Mouse (Mus musculus) embryonic facial prominence, embryonic 10.5 days (tissue): Measurements from ENCODE around the gene Fads6. TPM values are rescaled to one million over a fixed set of nuclear protein-coding genes. Genes with fewer than 3 reads are reported as not detected.

Experiments used
- DNase-seq: peaks from one replicate; pipeline ENCODE4 v3.0.0-alpha.2; 2017; ENCODE audit warnings: low spot score
- H3K27ac ChIP-seq: fragments of 300-500 bp; sonication (generic); replicated peaks from 2 replicates; pipeline ENCODE4 v1.5.1; 2016; ENCODE audit warnings: mild to moderate bottlenecking
- H3K27me3 ChIP-seq: fragments of 300-500 bp; sonication (generic); replicated peaks from 2 replicates; pipeline ENCODE4 v1.6.1; 2016; ENCODE audit warnings: low read depth, mild to moderate bottlenecking; ENCODE audit not compliant: poor library complexity, severe bottlenecking
- H3K36me3 ChIP-seq: fragments of 300-500 bp; sonication (generic); replicated peaks from 2 replicates; pipeline ENCODE4 v1.6.1; 2016; ENCODE audit warnings: mild to moderate bottlenecking, moderate library complexity
- H3K4me1 ChIP-seq: fragments of 300-500 bp; sonication (generic); 2 replicates; pipeline ENCODE4 v1.6.1; 2016
- H3K4me3 ChIP-seq: fragments of 300-500 bp; sonication (generic); 2 replicates; pipeline ENCODE4 v1.5.1; 2016; ENCODE audit warnings: mild to moderate bottlenecking, moderate library complexity
- H3K9me3 ChIP-seq: fragments of 300-500 bp; sonication (generic); 2 replicates; pipeline ENCODE4 v1.6.1; 2016; ENCODE audit warnings: mild to moderate bottlenecking
- WGBS: fragments of 180-500 bp; shearing (Covaris S2); methylation state at CpG from one replicate; pipeline ENCODE4 v1.1.7; 2016; 5-methylcytosine and 5-hydroxymethylcytosine counted together
- polyA plus RNA-seq: library from polyadenylated mRNA; unstranded; fragments of >200 nt; fragmentation: Nextera tagmentation; extraction: Ambion mirVana; gene quantifications from 2 replicates; pipeline ENCODE4 v1.2.1, GENCODE M21; 2016

Fads6 gene
- 0.27 and 0.62 TPM in 2 replicates for polyA plus RNA-seq

DNA sequence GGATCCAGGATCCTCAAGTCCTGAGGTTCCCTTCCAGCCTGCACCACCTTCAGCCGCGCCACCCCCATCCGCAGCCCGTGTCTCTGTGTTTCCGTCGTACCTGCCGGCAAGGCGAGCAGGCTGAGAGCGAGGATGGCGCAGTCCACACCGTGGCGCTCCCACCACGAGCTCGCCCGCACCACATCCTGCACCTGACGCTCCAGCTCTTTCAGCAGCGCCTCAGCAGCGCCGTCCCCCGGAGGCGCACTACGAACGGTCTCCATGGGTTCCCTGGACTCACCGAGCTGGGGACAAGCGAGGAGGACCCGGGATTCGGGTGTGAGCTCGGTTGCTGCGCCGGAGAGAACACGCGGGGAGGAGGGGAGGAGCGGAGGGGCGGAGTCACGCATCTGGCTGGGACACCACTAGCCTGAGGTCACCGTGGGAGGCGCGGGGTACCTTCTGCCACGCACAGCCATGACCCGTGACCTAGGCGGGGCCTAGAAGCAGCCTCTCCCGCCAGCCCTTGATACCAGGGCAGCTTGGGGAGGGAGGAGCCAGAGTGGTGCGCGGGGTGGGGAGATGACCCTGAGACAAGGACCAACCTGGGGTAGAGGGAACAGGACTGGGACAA lies at the start of gene Fads6:
Fads6 (minus strand) TSS at position 450 of the 613 bp plus-strand sequence.
- DNase-seq: peak; percentile 65
- Histone ChIP-seq H3K9me3 (0 out of 2 replicates have a peak, but pooled peaks cover 3% of the 10 kb centered on the region), H3K4me3 (peak within 1 kb of the TSS; percentile 64), H3K27me3 (peaks cover 49% of the 10 kb centered on the region), H3K4me1 (peaks cover 25% of the 10 kb centered on the region), H3K36me3 (no peaks in the 10 kb centered on the region), H3K27ac (peak within 1 kb of the TSS; percentile 70)
- under 1% methylated on average over 44 of the region's 44 CpGs for WGBS

DNA sequence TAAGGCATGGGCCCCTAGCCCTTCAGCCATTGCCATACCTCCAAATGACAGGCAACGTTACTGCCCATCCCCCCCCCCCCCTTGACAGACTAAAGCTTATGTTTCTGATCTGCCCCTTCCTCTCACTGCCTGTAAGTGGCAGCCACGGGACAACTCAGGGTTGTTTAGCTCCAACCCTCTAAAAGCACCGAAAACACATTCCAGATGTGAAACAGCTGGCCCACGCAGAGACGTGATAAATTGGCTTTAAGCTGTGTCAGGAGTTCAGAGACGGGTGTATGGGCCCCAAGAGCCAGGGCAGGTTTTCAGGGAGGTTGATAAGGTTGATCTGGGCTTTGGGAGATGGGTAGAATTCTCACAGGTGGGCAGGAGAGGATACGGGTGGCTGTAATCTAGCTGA lies 48.1 kb upstream of the Fads6 start:
- peak; percentile 77 for DNase-seq
- WGBS: 23% methylated on average over 7 of the region's 7 CpGs
- H3K27me3 ChIP-seq: peaks cover 92% of the 10 kb centered on the region

DNA sequence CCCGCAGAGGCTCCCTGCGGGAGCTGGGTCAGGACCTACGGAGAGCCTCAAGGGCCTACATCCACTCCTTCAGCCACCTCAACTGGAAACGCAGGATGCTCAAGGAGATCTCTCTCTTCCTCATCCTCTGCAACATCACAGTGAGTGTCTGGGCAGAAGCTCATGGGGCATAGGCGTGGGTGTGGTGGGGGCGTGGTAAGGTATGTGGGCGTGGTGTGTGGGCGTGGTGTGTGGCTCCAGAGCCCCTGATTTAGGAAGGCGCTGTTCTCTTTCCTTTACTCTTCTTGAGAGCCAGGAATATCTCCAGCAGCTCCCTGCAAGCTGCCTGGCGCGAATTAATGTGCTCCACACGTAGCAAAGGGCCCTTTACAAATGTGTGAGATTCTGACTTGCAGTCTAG lies 47.5 kb upstream of the Fads6 start:
- Histone ChIP-seq H3K4me1 (peaks cover 38% of the 10 kb centered on the region), H3K27ac (no peak overlapping the region), H3K36me3 (no peaks in the 10 kb centered on the region), H3K27me3 (peaks cover 93% of the 10 kb centered on the region), H3K4me3 (0 out of 2 replicates have a peak overlapping the region, but pooled peaks have one; percentile 8), H3K9me3 (no peaks in the 10 kb centered on the region)
- WGBS: 10% methylated on average over 12 of the region's 12 CpGs
- DNase-seq: peak; percentile 37

More for the DNA sequence above, 48.1 kb upstream of the Fads6 start:
- peaks cover 38% of the 10 kb centered on the region for H3K4me1 ChIP-seq
- H3K9me3 ChIP-seq: no peaks in the 10 kb centered on the region
- no peaks in the 10 kb centered on the region for H3K36me3 ChIP-seq
- H3K27ac ChIP-seq: peak overlapping the region; percentile 55; the same call in 1 of the 2 replicates
- H3K4me3 ChIP-seq: peak overlapping the region; percentile 2; the same call in 1 of the 2 replicates

DNA sequence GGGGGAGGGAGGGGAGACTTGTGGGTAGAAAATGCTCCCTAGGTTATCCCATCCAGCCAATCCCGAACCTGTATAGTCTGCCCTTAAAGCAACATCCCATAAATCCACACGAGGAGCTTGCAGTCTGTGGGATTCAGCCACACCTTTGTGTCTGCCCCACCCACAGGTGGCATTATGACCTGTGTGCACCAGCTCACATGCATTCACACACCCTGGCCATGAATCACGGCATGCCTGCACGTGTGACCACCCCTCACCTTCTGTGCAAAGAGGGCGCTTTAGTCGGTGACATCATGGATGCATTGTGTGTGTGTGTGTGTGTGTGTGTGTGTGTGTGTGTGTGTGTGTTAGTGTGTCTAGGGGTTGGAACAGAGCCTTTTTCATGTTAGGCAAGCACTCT lies 44.4 kb upstream of the Fads6 start:
- Histone ChIP-seq H3K4me3 (no peak overlapping the region), H3K36me3 (no peaks in the 10 kb centered on the region), H3K27ac (no peak overlapping the region), H3K27me3 (peaks cover 86% of the 10 kb centered on the region), H3K9me3 (no peaks in the 10 kb centered on the region), H3K4me1 (peaks cover 26% of the 10 kb centered on the region)
- DNase-seq: no peak
- 72% methylated on average over 6 of the region's 6 CpGs for WGBS

DNA sequence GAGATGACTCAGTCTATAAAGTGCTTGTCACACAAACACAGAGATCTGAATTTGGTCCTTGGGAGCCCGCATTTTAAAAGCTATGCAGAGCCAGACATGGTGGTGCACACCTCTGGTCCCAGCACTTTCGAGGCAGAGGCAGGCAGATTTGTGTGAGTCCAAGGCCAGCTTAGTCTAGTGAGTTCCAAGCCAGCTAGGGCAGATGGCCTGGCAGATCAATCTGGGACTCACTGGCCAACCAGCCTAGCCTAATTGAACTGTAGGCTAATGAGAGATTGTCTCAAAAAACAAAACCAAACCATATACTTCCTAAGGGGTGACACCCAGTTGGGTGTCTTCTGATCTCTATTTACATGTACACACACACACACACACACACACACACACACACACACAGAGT lies 43.8 kb upstream of the Fads6 start:
- H3K36me3 ChIP-seq: no peaks in the 10 kb centered on the region
- no peak for DNase-seq
- peaks cover 20% of the 10 kb centered on the region for H3K4me1 ChIP-seq
- no peak overlapping the region for H3K4me3 ChIP-seq
- 73% methylated on average over 2 of the region's 2 CpGs for WGBS
- H3K9me3 ChIP-seq: no peaks in the 10 kb centered on the region
- no peak overlapping the region for H3K27ac ChIP-seq
- H3K27me3 ChIP-seq: peaks cover 86% of the 10 kb centered on the region

DNA sequence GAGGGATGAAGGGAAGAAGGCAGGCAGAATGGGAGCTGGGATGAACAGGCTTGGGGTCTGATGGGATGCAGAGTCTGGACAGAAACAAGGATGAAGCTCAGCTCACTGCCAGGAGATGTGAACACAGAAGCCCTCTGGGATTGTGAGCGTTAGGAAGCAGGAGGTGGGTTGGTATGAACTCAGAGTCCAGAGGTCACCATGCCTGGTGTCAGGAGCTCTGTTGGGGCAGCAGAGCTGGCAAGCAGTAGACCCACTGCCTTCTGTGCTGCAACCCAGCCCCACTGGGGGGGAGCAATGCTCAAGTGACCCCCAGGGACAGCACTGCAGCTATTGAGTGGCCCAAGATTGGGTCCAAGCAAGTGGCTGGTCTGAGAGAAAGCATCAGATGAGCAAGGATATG lies 40.4 kb upstream of the Fads6 start:
- Histone ChIP-seq H3K27ac (no peak overlapping the region), H3K4me1 (peaks cover 16% of the 10 kb centered on the region), H3K4me3 (no peak overlapping the region), H3K27me3 (peaks cover 90% of the 10 kb centered on the region), H3K36me3 (no peaks in the 10 kb centered on the region), H3K9me3 (no peaks in the 10 kb centered on the region)
- 74% methylated on average over 1 of the region's 1 CpGs for WGBS
- DNase-seq: no peak

DNA sequence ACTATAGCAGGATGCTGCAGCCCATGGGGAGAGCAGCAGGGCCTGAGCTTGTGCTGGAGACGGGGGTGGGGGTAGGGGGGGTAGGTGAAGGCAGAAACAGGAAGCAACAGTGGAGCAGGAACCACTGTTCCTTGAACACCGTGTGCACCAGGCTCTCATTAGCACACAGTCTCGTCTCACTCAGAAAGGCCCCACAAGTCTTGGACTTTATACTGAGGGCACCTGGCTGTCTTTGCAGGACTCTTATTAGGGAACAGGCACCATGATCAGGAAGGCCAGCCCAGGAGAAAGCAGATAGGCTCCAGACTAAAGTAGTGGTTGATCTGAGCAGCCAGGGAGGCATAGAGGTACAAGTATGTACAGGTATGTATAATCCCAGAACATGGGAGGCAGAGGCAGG lies 39.9 kb upstream of the Fads6 start:
- DNase-seq: no peak
- H3K27me3 ChIP-seq: peaks cover 90% of the 10 kb centered on the region
- no peak overlapping the region for H3K27ac ChIP-seq
- 58% methylated on average over 3 of the region's 3 CpGs for WGBS
- H3K4me1 ChIP-seq: peaks cover 16% of the 10 kb centered on the region
- no peaks in the 10 kb centered on the region for H3K9me3 ChIP-seq
- H3K36me3 ChIP-seq: no peaks in the 10 kb centered on the region
- no peak overlapping the region for H3K4me3 ChIP-seq

DNA sequence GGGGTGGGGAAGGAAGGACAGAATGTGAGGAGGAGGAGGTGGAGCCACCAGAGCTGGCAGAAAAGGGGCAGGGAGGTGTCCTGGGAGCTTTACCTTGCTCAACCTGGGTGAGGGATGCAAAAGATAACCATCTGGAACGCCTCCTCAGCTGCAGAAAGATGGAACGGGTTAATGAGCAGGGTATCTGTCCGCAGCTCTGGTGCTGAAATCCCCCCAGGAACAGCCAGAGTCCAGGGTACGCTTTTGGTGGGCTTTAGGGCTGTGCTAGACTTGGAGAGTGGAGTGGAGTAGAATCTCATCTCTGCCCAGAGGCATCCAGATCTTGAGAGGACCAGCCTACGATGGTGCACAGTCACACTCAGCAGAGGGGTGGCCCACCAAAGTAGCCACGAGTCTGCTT lies 38.7 kb upstream of the Fads6 start:
- H3K9me3 ChIP-seq: no peaks in the 10 kb centered on the region
- H3K4me1 ChIP-seq: peaks cover 16% of the 10 kb centered on the region
- no peak overlapping the region for H3K27ac ChIP-seq
- H3K27me3 ChIP-seq: peaks cover 91% of the 10 kb centered on the region
- H3K4me3 ChIP-seq: no peak overlapping the region
- peak; percentile 57 for DNase-seq
- H3K36me3 ChIP-seq: no peaks in the 10 kb centered on the region
- 18% methylated on average over 6 of the region's 6 CpGs for WGBS

DNA sequence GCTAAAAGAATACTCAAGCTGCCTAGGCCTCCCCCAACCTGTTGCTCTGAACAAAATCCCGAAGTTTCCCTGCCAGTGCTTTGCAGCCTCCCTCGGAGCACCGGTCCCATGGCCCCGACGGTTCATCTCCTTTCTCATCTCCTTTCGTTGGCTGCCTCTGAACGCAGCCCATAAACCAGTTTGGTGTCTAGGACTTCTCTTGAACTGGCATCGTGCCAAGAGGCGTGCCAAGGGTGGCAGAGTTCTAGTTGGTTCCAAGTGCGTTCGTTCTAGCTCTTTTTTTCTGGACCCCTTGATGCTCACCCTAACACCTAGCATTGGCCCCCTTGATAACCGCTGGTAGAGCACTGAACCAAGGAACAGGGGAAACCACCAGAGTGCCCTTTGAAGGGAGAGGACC lies 37.8 kb upstream of the Fads6 start:
- no peak for DNase-seq
- Histone ChIP-seq H3K27me3 (peaks cover 90% of the 10 kb centered on the region), H3K4me1 (peaks cover 16% of the 10 kb centered on the region), H3K27ac (no peak overlapping the region), H3K4me3 (no peak overlapping the region), H3K36me3 (no peaks in the 10 kb centered on the region), H3K9me3 (no peaks in the 10 kb centered on the region)
- 63% methylated on average over 12 of the region's 12 CpGs for WGBS

DNA sequence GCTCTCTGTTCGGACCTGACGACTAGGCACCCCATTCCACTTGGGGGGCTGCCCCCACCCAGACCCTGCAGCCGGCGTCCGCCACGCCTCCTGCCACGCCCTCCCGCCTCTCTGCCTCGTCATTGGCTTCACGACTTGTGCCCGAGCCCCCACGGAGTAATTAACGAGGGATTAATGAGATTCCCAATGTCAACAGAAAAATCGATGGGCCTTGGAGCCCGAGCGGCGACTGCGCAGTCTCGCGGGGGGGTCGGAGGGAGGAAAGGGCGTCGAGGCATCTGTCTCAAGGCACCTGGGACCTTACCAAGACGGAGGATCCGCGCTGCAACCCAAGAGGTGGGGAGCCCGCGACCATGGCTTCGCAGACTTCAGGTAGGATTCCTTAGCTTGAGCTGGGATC lies 37.1 kb upstream of the Fads6 start, which contains the start of gene Otop3:
Otop3 (plus strand) TSS at position 201 of the 400 bp plus-strand sequence.
- no peaks in the 10 kb centered on the region for H3K36me3 ChIP-seq
- H3K4me1 ChIP-seq: peaks cover 16% of the 10 kb centered on the region
- H3K27me3 ChIP-seq: peaks cover 90% of the 10 kb centered on the region
- H3K27ac ChIP-seq: no peak within 1 kb of the TSS
- WGBS: 3% methylated on average over 29 of the region's 29 CpGs
- no peak for DNase-seq
- H3K9me3 ChIP-seq: no peaks in the 10 kb centered on the region
- peak within 1 kb of the TSS; percentile 39 for H3K4me3 ChIP-seq

DNA sequence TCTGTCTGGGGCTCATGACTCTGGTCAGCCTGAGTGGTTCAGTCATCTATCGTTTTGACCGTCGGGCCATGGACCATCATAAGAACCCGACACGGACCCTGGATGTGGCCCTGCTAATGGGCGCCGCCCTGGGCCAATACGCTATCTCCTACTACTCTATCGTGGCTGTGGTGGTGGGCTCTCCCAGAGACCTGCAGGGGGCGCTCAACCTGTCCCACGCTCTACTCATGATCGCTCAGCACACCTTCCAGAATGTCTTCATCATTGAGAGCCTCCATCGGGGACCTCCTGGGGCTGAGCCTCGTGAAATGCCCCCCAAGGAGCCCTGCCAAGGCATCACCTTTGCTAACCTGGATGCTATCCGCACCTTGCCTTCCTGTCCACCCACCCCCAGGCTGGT lies 31.9 kb upstream of the Fads6 start:
- 68% methylated on average over 15 of the region's 15 CpGs for WGBS
- H3K36me3 ChIP-seq: no peaks in the 10 kb centered on the region
- peaks cover 94% of the 10 kb centered on the region for H3K27me3 ChIP-seq
- H3K4me1 ChIP-seq: peaks cover 8% of the 10 kb centered on the region
- DNase-seq: no peak
- H3K9me3 ChIP-seq: no peaks in the 10 kb centered on the region
- H3K27ac ChIP-seq: no peak overlapping the region
- no peak overlapping the region for H3K4me3 ChIP-seq

DNA sequence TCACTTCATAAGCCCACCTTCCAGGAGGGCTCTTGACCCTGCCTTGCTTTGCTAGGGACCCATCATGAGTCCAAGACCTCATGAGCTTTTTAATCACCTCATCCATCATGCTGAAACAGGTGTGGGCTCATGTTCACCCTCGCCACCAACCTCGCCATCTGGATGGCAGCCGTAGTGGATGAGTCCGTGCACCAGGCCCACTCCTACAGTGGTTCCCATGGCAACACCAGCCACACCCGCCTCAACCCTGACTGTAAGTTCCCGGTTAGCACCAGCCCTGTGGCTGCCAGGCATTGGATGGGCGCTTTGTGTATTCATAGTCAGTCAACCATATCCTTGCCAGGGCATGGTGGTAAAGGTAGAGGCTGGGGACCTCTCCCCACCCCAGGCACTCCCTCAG lies 29.3 kb upstream of the Fads6 start:
- DNase-seq: no peak
- Histone ChIP-seq H3K27me3 (peaks cover 94% of the 10 kb centered on the region), H3K36me3 (no peaks in the 10 kb centered on the region), H3K27ac (no peak overlapping the region), H3K4me1 (peaks cover 10% of the 10 kb centered on the region), H3K4me3 (no peak overlapping the region), H3K9me3 (no peaks in the 10 kb centered on the region)
- WGBS: 77% methylated on average over 7 of the region's 7 CpGs

DNA sequence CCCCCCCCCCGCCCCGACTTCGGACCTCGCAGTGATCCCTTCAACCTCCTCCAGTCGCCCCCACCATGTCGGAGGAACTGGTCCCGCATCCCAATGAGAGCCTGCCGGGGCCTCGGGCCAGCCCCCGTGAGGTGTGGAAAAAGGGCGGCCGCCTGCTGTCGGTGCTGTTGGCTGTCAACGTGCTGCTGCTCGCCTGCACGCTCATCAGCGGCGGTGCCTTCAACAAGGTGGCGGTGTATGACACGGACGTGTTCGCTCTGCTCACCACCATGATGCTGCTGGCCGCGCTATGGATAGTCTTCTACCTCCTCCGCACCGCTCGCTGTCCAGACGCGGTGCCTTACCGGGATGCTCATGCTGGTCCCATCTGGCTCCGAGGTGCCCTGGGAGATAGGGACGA lies 25.9 kb upstream of the Fads6 start:
- Histone ChIP-seq H3K27ac (no peak overlapping the region), H3K36me3 (no peaks in the 10 kb centered on the region), H3K27me3 (peaks cover 96% of the 10 kb centered on the region), H3K4me3 (0 out of 2 replicates have a peak overlapping the region, but pooled peaks have one; percentile 18), H3K9me3 (no peaks in the 10 kb centered on the region), H3K4me1 (peaks cover 34% of the 10 kb centered on the region)
- no peak for DNase-seq
- 24% methylated on average over 32 of the region's 32 CpGs for WGBS
